In the genomic region with DNA sequence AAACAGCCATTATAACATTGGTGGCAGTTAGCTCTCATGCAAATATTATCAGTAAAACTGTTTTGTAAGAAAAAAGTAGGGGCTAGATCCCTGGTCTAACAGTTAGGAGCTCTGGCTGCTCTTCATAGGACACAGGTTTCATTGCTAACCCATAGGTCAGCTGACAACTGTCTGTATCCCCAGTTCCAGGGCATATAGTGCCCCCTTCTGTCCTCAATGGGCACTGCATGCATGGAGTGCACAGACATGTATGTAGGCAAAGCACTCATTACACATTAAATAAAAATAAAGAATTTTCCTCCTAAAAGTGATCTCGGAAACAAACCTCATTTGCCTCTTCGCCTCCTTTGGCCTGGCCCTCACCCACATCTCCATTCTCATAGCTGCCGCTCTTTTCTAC, we compare ENCODE assay signal across 9 mouse cellular contexts.
DNase-seq lines count a peak whose midpoint lies in the region; ATAC-seq and TF ChIP-seq lines count a peak whose summit lies in the region.
"Had no signal": no experiment of that assay in that cellular context is flagged by ENCODE, and none has a peak within 500 bp of the region (broad histone marks: within the 10 kb centered on the region; RNA-seq: fewer than 3 reads in every experiment).

No protein-coding gene starts in this region.

- no peak overlapping the region for H3K4me3 ChIP-seq in lung, embryonic 14.5 days (ENCODE audit: low read depth, low read length)
- H3K4me3 ChIP-seq in limb, embryonic 10.5 days: no peak overlapping the region
- H3K4me3 ChIP-seq: neural tube, embryonic 12.5 days had no signal

- peak; percentile 61 for TF ChIP-seq CTCF in lung, embryonic 14.5 days (IDR thresholded peaks at IDR 0.05; ENCODE audit: low read depth)

- no peaks in the 10 kb centered on the region for H3K36me3 ChIP-seq in lung, embryonic 14.5 days (ENCODE audit: insufficient read depth)
- H3K36me3 ChIP-seq in limb, embryonic 10.5 days: no peaks in the 10 kb centered on the region
- H3K36me3 ChIP-seq: neural tube, embryonic 12.5 days had no signal

- intact Hi-C loops in heart, postnatal 25 days (cut with DNase I): loop anchor here (5.0 kb wide), 1 partner anchor 517 kb away; no protein-coding TSS in a partner anchor

- DNase-seq in adrenal gland, postnatal 36 days: peak; percentile 35 to 43
- no peak for DNase-seq in adrenal gland, adult 2 months
- peak; percentile 63 for DNase-seq in lung, embryonic 14.5 days
- DNase-seq in lung, adult 18-20 months: no peak
- peak; percentile 19 for DNase-seq in c-Kit-positive CD71-positive TER-119-negative erythroid progenitor cells, embryonic 14.5 days (ENCODE audit: low read depth)
- DNase-seq in limb, embryonic 10.5 days (ENCODE audit: low spot score): peak; percentile 48
- DNase-seq in thymus, postnatal 4 days: peak; percentile 64
- DNase-seq in heart, postnatal 25 days (ENCODE audit: low spot score): no peak

- H3K27ac ChIP-seq in lung, embryonic 14.5 days (ENCODE audit: low read depth): no peak overlapping the region
- H3K27ac ChIP-seq in limb, embryonic 10.5 days: no peak overlapping the region
- H3K27ac ChIP-seq: neural tube, embryonic 12.5 days had no signal

- ATAC-seq in lung, embryonic 14.5 days (ENCODE audit: insufficient read depth): no peak

- no peaks in the 10 kb centered on the region for H3K4me1 ChIP-seq in lung, embryonic 14.5 days (ENCODE audit: insufficient read depth)
- H3K4me1 ChIP-seq in limb, embryonic 10.5 days: no peaks in the 10 kb centered on the region

- no peak overlapping the region for H3K4me2 ChIP-seq in lung, embryonic 14.5 days
- H3K4me2 ChIP-seq: neural tube, embryonic 12.5 days had no signal

- H3K9me3 ChIP-seq in lung, embryonic 14.5 days (ENCODE audit: low read depth, low read length): no peaks in the 10 kb centered on the region
- H3K9me3 ChIP-seq in limb, embryonic 10.5 days (replicated peaks): no peaks in the 10 kb centered on the region
- H3K9me3 ChIP-seq: neural tube, embryonic 12.5 days had no signal

- no peak overlapping the region for H3K9ac ChIP-seq in lung, embryonic 14.5 days
- H3K9ac ChIP-seq: neural tube, embryonic 12.5 days had no signal

- no peaks in the 10 kb centered on the region for H3K27me3 ChIP-seq in lung, embryonic 14.5 days (ENCODE audit: insufficient read depth, low read length)
- H3K27me3 ChIP-seq in limb, embryonic 10.5 days (ENCODE audit: low read depth, poor library complexity, severe bottlenecking): no peaks in the 10 kb centered on the region
- H3K27me3 ChIP-seq: neural tube, embryonic 12.5 days had no signal

- WGBS in lung, embryonic 14.5 days: 91% methylated on average over 3 of the region's 3 CpGs
- 91% methylated on average over 3 of the region's 3 CpGs for WGBS in limb, embryonic 10.5 days

Comparison
In these comparisons a context has a peak if more than half of its experiments do, and no peak if none do; other contexts are left out.
1. DNase-seq: peak in adrenal gland, postnatal 36 days (2 of 2), lung, embryonic 14.5 days (single experiment), c-Kit-positive CD71-positive TER-119-negative erythroid progenitor cells, embryonic 14.5 days (single experiment), limb, embryonic 10.5 days (single experiment) and thymus, postnatal 4 days (single experiment); none in adrenal gland, adult 2 months (single experiment), lung, adult 18-20 months (0 of 2) and heart, postnatal 25 days (single experiment).